Mouse (Mus musculus) MEL (cell line): ENCODE results near the gene Add1.

Experiments
- EP300 ChIP-seq, 2 experiments: IDR thresholded peaks; 2 replicates each; pipeline ENCODE4 v1.6.1; 2011; ENCODE audit warnings: improper control_type of control experiment in 2 of 2, low read length in 2 of 2, low read depth in 1 of 2, mild to moderate bottlenecking in 1 of 2
- JUND ChIP-seq: IDR thresholded peaks from 2 replicates; pipeline ENCODE4 v1.6.1; 2011; ENCODE audit warnings: low read depth, mild to moderate bottlenecking, improper control_type of control experiment, low read length
- MAFK ChIP-seq: IDR thresholded peaks from 2 replicates; pipeline ENCODE4 v1.6.1; 2011; ENCODE audit warnings: low read depth, mild to moderate bottlenecking, low read length, improper control_type of control experiment, borderline replicate concordance

GRCm38 (mm10) chr5:34591388-34592004 lies 18.0 kb downstream of the Add1 start:
- TF ChIP-seq JUND (no peak), MAFK (no peak), EP300 (IDR thresholded peaks at IDR 0.05; ENCODE audit: low read depth in 1 of 2, low read length in 2 of 2) (no peak)
